Mouse (Mus musculus) right cerebral cortex, postnatal 25 days (tissue): Measurements from ENCODE around the gene Cldn16.
"Not testable (repeated sequence)": the region's sequence is repeated elsewhere in the genome, so short reads cannot be mapped to it uniquely, and the experiment has no call there.

Experiments
- DNase-seq: peaks from one replicate; pipeline ENCODE4 v3.0.0; 2022

The Cldn16 gene

DNA sequence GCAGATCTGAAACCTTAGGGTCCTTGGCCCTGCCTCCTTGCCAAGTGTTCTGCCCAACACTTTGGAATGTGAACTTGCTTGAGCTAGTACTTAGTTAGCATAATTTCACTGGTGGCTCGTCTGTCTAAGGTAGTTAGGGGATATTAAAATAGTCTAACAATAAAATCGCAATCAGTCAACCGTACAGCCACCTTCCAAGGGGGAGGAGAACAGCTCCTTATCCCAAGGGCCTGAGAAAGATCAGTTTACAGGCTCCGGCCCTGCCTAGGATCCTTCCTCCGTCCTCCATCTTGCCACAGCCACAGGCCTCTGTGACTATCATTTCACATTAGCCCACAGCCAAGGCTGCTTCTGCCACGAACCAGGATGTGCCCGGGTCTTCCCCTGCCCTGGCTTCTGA is at the start of gene Cldn16:
Cldn16 (plus strand) TSS at position 301 of the 400 bp plus-strand sequence.
- DNase-seq, result no peak

DNA sequence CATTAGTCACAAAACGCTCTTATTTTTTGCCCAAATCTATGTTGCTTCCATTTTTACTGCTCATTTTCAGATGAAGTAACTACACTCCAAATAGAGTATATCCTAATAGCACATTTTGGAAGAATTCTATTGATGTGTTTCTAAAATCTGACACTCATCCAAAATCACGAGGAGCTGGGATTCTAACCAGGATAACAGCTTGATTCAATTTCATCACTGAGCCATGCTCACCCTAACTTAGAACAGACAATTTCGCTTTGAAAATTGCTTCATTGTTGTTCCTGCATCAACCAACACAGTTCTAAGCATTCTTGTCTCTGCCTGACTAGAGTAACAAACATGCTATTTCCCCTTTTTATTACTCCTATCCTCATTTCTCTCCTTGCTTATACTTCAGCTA is 44.3 kb upstream of the Cldn16 start:
- no peak for DNase-seq

DNA sequence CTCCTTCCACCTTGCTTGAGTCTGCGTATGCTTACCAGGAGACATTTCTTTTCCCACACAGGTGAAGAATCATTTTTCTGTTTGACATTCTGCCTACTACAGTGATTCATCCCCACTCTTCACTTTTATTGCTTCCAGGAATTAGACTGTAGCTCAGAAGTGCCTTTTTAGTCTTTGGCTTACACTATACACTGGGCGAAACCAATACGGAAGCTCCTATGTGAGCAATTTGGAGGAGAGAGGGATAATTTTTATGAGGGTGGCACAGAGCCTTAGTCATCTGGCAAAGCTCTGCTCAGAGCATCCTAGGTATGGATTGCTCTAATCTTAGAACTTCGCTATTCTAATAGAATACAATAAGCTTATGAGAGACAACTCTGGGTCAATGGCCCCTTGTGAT is 40.9 kb upstream of the Cldn16 start:
- DNase-seq, result no peak

DNA sequence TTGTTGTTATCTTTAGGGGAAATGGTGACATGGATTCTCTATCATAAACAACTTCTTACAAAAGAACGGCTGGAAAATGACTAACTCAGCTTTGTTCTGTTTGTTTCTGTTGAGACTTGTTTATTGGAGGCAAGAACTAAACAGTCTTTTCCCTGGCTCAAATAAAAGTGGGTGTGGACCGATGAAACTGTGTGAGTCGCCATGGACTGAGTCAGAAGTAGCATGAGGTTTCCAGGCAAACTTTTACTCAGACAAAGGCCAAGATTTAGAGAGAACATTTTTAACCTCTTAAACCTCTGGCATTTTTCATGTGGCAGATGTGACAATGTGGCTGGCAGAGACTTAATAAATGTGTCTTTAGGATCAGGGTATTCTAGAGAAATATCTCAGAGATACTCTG is 32.7 kb upstream of the Cldn16 start:
- no peak for DNase-seq

DNA sequence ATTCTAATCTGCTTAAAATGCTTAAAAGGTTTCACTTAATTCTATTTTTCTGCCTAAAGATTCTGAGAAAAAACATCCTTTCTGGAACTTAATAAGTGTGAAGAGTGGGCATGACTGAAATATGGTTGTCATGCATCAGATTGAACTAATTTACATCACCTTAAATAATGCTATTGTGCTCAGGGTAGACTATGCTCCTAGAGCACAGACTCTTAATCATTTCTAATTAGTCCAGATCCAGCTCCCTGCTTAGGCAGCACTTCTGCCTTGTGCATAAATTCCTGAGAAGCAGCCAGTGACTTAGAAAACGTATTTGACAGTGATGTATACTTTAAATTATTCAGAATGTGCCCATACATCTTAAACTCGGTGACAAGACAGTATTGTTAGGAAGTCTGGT is 29.4 kb upstream of the Cldn16 start:
- DNase-seq, result no peak

DNA sequence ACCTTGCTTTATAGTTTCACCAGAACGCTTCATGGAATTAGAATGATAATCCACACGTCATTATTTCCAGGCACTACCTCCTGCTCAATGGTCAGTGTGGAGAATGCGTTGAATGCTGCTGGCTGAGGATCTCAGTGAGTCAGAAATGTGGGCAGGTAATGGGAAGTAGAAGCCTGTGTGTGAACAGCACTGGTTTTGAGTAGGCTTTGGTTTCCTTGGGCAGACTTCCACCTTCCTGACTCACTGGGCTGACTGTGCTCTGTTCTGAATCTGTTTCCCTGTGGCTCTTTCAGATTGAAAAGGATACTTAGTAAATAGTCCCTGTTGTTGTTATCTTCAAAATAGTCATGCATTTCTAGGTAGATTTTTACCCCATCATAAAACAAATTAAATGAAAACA is 22.9 kb upstream of the Cldn16 start:
- peak; percentile 40 for DNase-seq

DNA sequence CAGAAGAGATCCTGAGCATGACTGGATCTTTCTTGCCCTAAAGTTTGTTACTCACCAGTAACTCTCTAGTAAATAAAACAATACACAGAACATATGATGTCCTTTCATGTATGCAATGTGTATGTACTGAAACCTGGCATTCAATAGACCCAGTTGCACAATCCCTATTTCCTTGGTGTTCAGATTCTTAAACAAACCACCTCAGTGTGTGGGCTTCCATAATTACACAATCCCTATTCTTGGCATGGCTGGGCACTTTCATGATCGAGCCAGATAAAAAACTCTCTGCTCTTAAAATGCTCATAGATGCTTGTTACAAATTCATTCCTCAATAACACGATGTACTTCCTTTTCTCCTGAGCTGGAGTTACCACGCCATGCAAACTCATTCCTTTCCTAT is 21.8 kb upstream of the Cldn16 start:
- no peak for DNase-seq

DNA sequence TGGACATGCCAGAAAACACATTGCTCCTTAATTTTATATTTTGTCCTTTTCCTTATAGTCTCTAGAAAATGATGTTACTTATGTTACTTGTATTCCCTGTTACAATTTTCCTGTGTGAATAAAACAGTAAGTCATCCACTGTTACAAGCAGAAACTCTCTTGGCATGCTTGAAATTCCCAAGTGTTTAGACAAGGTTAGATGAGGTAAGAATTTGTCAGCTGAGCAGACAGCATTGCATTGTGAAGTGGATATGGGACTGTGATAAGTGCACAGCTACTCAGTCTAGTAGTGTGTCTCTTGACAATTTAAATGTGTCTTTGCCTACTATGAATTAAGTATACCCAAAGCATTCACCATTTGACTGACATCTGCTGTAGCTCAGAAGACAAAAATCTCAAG is 18.1 kb upstream of the Cldn16 start:
- DNase-seq, result no peak

DNA sequence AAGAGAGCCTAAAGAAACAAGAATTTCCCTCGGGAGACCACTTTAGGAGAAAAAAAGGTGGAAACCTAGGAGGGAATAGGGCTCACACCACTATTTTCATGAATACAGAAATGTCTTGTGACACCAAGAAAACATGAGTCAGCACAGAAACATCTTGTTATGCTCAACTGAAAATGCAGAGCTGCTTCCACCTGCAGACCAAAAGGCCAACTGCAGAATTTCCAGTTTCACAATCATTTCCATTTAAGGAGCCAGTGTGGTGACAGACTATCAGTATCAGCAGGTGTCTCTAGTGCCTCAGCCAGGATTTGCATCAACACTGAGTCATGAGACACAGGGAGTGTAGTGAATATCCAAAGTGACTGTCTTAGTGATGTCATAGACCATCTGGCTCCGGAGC is 15.3 kb upstream of the Cldn16 start:
- peak; percentile 34 for DNase-seq

DNA sequence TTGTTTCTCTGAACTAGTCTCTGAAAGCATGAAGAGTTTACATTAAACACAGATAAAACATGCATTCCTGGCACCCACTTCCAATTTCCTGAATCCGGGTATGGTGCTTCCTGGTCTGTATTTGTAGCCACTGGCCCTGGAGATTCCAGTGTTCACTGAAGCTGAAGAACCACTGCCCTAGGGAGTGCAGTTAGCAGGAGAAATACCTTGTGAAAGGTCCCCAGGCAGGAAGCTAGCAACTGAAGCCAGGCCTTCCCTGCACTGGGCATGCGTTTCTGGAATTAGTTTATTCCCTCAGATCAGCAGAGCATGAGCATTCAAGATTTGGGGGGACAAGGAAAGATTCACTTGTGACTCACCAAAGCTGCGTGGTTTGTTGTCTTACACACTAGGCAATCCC is 8.8 kb upstream of the Cldn16 start:
- no peak for DNase-seq

DNA sequence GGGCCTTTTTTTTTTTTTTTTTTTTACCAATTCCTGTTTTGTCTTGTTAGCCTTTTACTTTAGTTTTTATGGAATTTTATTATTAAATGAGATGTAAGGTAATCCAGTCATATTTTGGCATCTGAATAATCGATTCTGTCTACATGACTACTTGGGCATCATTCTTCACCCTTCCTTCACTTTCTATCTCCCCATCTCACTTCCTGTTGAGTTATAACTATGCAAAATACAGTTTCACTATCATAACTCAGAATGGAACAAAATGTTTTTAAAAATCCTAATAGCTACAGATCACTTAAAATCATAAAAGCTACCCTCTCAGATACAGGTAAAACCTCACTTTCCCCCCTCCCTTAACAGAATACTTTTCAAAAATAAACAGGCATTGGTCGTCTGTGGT is 6.8 kb upstream of the Cldn16 start:
- no peak for DNase-seq

DNA sequence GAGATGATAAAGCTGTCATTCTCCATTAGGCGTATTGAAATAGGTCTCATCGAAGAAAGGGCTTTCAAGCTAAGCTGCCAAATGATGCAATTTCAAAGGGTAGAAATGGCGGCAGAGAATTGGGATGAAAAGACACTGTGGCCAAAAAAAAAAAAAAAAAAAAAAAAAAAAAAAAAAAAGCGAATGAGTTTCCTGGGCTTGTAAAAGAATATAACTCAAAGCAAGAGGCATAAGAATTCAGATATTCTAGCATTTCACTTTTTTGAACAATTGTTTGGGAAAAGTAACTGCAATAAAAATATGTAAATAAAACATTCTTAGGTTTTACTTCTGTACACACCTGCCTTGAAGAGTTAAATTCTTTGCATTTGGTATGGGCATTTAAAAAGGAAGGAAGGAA is 3.6 kb downstream of the Cldn16 start:
- DNase-seq, result no peak

DNA sequence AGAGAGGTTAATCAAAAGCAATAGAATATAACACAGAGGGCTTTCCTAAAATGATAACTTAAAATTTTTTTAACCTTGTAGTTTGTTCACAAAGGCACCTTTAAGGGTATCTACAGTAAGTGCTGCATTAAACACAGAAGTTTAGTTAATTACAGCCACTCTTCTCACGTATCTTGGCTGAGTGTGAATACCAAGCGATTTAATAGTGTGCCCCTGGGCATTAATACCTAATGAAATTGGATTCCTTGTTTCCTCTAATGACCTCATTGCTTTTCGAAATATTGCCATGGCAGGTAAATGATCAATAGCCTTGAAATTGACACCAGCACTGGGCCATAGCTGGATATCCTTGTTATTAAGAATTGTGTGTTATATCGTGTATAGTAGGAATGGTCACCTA is 8.3 kb downstream of the Cldn16 start:
- DNase-seq, result no peak

DNA sequence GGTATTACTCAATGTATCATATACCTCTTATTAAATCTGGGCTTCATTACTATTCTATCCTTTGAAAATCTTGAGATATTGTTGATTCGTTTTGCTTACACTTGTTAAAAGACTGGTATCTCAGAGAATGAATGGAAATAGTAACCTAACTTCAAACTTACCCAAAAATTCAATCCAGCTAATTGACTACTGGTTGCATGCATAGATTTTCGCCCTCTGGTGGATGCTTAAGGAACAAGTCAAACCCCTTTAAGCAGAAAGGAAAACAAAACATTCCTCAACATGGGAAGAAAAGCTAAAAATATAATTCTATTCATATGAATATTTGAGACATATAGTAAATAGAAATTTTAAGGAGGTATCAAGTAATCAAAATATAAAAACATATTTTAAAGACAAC is 32.8 kb downstream of the Cldn16 start:
- DNase-seq, result no peak

DNA sequence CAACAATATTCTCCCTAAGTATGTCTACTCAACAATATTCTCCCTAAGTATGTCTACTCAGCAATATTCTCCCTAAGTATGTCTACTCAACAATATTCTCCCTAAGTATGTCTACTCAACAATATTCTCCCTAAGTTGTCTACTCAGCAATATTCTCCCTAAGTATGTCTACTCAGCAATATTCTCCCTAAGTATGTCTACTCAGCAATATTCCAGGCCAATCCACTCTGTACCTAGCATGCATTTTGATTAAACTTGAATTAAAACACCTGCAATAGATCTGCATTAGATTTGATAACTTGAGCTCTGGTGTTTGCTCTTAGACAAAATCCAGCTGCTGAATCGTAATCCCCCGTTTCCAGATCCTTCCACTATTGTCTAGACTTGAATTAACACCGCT is 36.8 kb downstream of the Cldn16 start:
- not testable (repeated sequence) for DNase-seq

DNA sequence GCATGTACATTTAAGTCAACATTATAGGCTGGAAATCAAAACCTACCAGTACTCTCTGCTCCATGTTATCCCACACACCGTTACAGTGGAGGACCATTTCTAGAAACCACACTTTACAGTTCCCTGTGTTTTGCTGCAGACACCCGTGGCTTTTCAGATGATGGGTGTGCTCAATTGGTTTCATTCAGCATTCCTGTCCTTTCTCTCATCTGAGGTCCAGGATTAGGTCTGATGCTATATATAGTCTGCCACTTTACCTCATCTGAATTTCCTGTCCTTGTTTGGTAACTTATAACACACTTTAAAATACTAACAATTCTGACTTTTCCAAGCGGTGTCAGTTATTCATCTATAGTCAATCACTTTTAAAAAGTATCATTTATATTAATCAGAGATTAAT is 37.8 kb downstream of the Cldn16 start:
- DNase-seq, result no peak

DNA sequence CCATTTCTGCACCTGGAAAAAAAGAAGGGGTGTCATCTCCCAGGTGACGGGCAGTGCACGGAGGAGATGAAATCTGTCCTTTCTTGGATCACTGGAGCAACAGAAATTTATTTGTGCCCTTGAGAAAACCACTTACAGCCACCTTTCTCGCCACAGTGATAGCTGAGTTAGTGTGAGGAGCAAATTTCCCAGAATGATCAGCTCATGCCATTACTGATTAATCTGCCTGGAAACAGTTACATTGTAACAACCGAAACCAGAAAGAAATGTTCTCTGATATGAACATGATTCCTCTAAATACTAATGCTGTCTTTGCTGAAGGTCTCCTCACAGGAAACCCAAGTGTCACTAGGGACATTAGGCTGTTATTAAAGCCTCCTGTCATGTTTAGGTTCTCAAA is 42.0 kb downstream of the Cldn16 start:
- no peak for DNase-seq

DNA sequence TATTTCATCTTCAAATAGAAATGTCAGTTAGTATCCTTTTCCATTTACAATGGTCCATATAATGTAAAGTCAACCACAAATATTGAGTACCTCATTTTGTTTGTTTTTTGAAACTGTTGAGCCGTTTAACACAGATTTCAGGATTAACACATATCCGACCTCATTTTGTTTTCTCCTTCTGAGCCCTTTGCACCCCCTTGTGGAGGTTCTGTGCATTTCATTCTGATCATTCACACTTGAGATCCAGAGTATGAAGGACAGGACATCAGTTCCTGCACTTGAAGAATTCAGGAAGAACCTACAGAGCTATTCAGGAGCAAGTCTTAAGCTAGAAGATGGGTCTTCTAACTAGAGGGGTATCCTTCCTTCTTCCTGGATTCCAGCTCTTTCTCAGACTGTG is 56.7 kb downstream of the Cldn16 start:
- no peak for DNase-seq

DNA sequence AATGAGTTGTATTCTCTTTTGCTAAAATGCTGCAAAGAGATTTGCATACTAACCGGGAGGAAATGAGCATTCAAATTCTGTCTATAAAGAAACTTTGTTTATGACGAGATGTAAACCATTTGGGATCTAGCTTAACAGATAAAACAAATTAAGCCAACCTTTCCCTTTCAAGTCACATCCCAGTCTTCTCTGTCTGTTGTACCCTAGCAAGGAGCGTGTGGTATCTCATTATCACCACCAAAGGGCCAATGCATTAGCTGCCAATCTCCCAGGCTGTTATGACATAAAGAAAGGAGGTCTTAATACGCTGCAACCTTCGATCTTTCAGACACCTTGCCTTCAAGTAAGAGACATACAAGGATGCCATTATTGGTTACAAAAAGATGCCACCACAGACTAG is 62.9 kb downstream of the Cldn16 start:
- no peak for DNase-seq

DNA sequence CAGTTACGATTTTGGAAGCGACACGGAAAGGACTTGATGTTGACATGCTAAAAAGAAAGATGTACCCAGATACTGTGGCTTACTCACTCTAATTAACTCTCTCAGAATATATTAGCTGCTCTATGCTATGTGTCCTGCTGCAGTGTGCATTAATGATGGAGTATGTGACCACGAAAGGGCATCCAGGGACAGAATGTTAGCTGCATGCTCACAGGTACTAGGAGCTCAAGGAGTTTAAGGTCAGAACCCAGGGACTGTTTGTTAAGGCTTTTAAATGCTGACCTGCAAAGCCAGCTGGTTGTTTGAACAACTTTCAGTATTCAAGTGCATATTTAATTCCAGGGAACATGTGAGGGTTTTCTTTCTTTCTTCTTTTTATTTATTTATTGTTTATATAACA is 63.7 kb downstream of the Cldn16 start, which contains the start of gene Tmem207:
Tmem207 (minus strand) TSS at position 101 of the 400 bp plus-strand sequence.
- no peak for DNase-seq

DNA sequence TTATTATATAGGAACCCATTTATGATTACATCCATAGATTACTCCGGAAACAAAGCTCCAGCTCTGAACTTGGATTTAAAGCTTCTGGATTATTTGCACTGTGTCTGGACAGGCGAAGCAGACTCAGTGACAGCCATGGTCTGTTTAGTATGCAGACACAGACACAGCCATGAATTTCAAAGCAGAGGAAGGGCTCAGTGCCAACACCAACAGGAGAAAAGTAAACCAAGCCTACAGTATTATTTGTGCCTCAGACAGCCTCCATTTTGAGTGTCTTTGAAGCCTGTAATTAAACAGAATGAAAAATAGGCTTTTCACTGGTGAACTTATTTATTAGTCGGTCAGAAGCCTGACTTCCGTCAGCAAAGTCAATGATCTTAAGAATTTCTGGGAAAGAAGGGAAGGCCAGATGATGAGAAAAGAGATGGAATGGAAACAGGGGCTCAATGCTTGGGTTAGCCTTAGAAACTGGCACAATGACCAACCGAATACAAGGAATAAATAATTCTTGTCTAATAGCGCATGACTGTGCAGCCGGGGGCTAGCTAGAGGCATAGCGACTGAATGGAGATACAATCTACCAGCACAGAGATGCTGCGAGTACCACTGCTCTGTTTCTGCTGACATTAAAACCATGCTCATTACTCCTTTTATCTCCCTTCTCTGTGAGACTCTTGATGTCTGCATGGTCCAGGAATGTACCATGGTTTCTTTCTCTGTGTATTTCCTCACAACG is 65.2 kb downstream of the Cldn16 start:
- DNase-seq, result no peak

DNA sequence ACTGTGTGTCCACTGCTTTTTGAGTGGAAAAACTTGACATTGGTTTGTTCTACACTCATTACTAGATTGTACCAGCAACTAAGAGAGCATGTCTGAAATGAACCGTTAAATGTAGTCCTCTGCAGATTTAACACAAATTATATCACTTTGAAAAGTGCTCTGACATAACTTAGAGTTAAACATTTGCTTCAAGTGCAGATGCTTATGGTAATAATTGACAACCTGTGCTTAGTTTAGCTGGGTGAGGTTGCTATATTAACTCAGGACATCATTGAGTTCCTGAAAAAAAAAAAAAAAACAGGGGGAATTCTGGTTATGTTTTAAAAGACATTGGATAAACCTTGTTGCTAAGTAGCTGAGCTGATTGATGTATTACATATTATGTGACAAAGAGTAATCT is 67.5 kb downstream of the Cldn16 start:
- no peak for DNase-seq

DNA sequence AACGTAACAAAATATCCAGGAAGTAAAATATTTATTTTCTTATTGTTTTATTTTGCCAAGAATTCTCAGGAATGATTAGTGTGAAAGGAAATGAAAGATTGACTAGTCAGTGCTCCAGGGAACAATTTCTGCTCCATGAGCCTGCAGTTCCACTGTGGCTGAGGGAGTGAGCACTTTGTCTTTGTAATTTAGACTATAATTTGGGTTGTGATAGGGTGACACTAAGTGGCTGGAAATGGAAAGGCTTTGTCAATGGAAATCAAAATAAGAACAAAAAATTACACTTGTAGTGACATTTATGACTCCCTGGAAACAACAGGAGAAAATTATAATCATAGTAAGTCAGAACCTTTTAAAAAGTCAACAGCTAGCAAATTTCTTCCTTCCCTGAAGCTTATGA is 69.4 kb downstream of the Cldn16 start:
- DNase-seq, result no peak
